Mouse (Mus musculus) liver, embryonic 16.5 days (tissue): ENCODE data around the gene Scpep1. TPM values are rescaled to one million over a fixed set of nuclear protein-coding genes. Genes with fewer than 3 reads are reported as not detected.

ENCODE experiments used
- ATAC-seq: fragments of 200-750 bp; cut with Nextera tagmentation; 2 replicates; pipeline ENCODE4 v1.8.0; 2017; ENCODE audit warnings: low read depth, mild to moderate bottlenecking, moderate number of reproducible peaks, moderate library complexity
- H3K27ac ChIP-seq: fragments of 300-500 bp; sonication (generic); 2 replicates; pipeline ENCODE4 v1.5.1; 2014; ENCODE audit warnings: mild to moderate bottlenecking, low read length
- H3K27me3 ChIP-seq: fragments of 300-500 bp; sonication (generic); 2 replicates; pipeline ENCODE4 v1.6.1; 2014; ENCODE audit warnings: low read depth, low read length, mixed read lengths; ENCODE audit not compliant: control insufficient read depth, insufficient read depth
- H3K36me3 ChIP-seq: fragments of 300-500 bp; sonication (generic); 2 replicates; pipeline ENCODE4 v1.6.1; 2014; ENCODE audit warnings: mild to moderate bottlenecking; ENCODE audit not compliant: control insufficient read depth, insufficient read depth
- H3K4me1 ChIP-seq: fragments of 300-500 bp; sonication (generic); 2 replicates; pipeline ENCODE4 v1.6.1; 2014; ENCODE audit warnings: low read depth, low read length, mixed read lengths; ENCODE audit not compliant: control insufficient read depth
- H3K4me2 ChIP-seq: fragments of 300-500 bp; sonication (generic); 2 replicates; pipeline ENCODE4 v1.6.1; 2014; ENCODE audit warnings: low read depth, low read length, mixed read lengths
- H3K4me3 ChIP-seq: fragments of 300-500 bp; sonication (generic); 2 replicates; pipeline ENCODE4 v1.5.1; 2014; ENCODE audit warnings: low read depth, mild to moderate bottlenecking, low read length
- H3K9ac ChIP-seq: fragments of 300-500 bp; sonication (generic); 2 replicates; pipeline ENCODE4 v1.6.1; 2014; ENCODE audit warnings: low read depth, low read length
- H3K9me3 ChIP-seq: fragments of 300-500 bp; sonication (generic); replicated peaks from 2 replicates; pipeline ENCODE4 v1.6.1; 2016; ENCODE audit warnings: low read length; ENCODE audit not compliant: control insufficient read depth
- WGBS: fragments of 180-500 bp; shearing (Covaris S2); extraction: QIAGEN DNeasy Blood & Tissue Kit; methylation state at CpG from one replicate; pipeline ENCODE4 v1.1.7; 2014; ENCODE audit not compliant: insufficient replicate concordance; 5-methylcytosine and 5-hydroxymethylcytosine counted together
- polyA plus RNA-seq: library from polyadenylated mRNA; unstranded; fragments of >200 nt; fragmentation: Nextera tagmentation; extraction: Ambion mirVana; gene quantifications from 2 replicates; pipeline ENCODE4 v1.2.1, GENCODE M21; 2015

Gene Scpep1
- polyA plus RNA-seq, 1 experiment from 2014 or later = 47.5 TPM

- H3K9me3 ChIP-seq = no peaks in the 10 kb centered on the region
- H3K4me1 ChIP-seq = no peaks in the 10 kb centered on the region
- H3K36me3 ChIP-seq = no peaks in the 10 kb centered on the region
- H3K4me3 ChIP-seq = no peak overlapping the region
- WGBS = 62% methylated on average over 2 of the region's 2 CpGs
- ATAC-seq = no peak
- H3K4me2 ChIP-seq = no peak overlapping the region
- H3K27me3 ChIP-seq = no peaks in the 10 kb centered on the region
- no peak overlapping the region for H3K27ac ChIP-seq
- H3K9ac ChIP-seq = no peak overlapping the region
These were observed 66.3 kb downstream of the Scpep1 start for GRCm38 (mm10) chr11:88888996-88889395.

- ATAC-seq = no peak
- H3K4me2 ChIP-seq = no peak overlapping the region
- no peaks in the 10 kb centered on the region for H3K4me1 ChIP-seq
- H3K27ac ChIP-seq = no peak overlapping the region
- H3K9me3 ChIP-seq = no peaks in the 10 kb centered on the region
- 61% methylated on average over 8 of the region's 8 CpGs for WGBS
- H3K9ac ChIP-seq = no peak overlapping the region
- H3K27me3 ChIP-seq = no peaks in the 10 kb centered on the region
- H3K4me3 ChIP-seq = no peak overlapping the region
- no peaks in the 10 kb centered on the region for H3K36me3 ChIP-seq
These were observed 70.7 kb downstream of the Scpep1 start for GRCm38 (mm10) chr11:88884376-88885065.

- no peak for ATAC-seq
- Histone ChIP-seq H3K4me2 (no peak overlapping the region), H3K36me3 (no peaks in the 10 kb centered on the region), H3K4me1 (no peaks in the 10 kb centered on the region; the same call in 1 of the 2 replicates), H3K27ac (no peak overlapping the region), H3K4me3 (no peak overlapping the region), H3K27me3 (peaks cover 13% of the 10 kb centered on the region), H3K9ac (no peak overlapping the region), H3K9me3 (no peaks in the 10 kb centered on the region)
- 78% methylated on average over 12 of the region's 12 CpGs for whole genome bisulfite sequencing
These were observed 77.3 kb downstream of the Scpep1 start for GRCm38 (mm10) chr11:88878011-88878410.

Other genes with a start within 250 kb of the Scpep1 start
- 2.9 and 3.1 TPM in 2 replicates for gene Msi2, start 237.0 kb downstream of the Scpep1 start, polyA plus RNA-seq
- gene Akap1, start 90.9 kb downstream of the Scpep1 start, polyA plus RNA-seq = 7.7 and 9.5 TPM in 2 replicates
- not detected in 2 replicates for gene Elobl, start 11.5 kb upstream of the Scpep1 start, polyA plus RNA-seq
- gene Coil, start 14.8 kb upstream of the Scpep1 start, polyA plus RNA-seq = 3.0 and 3.4 TPM in 2 replicates
- gene Trim25, start 43.9 kb upstream of the Scpep1 start, polyA plus RNA-seq = 18.3 and 21.7 TPM in 2 replicates
- gene Dgke, start 111.4 kb upstream of the Scpep1 start, polyA plus RNA-seq = 0.47 and 0.68 TPM in 2 replicates
- 0.18 and 0.32 TPM in 2 replicates for gene Gm525, start 118.4 kb upstream of the Scpep1 start, polyA plus RNA-seq